Mouse (Mus musculus): ENCODE measurements at regions not wholly inside any gene's neighbourhood (a gene's known extent, or its start where the extent isn't known, plus 50 kb on each side); places are given as distances from the start of the nearest gene placed in this dataset.

- DNase-seq (ENCODE audit: extremely low spot score in 1 of 2, low spot score in 1 of 2) = no peak
Observed at GRCm38 (mm10) chr19:30289721-30290120, 57.0 kb downstream of the Mbl2 start.

- DNase-seq (ENCODE audit: extremely low spot score in 1 of 2, low spot score in 1 of 2) = peak; percentile 19 to 59
Observed at GRCm38 (mm10) chr19:30295263-30295704, 62.5 kb downstream of the Mbl2 start.

- DNase-seq (ENCODE audit: extremely low spot score in 1 of 2, low spot score in 1 of 2) = no peak
Observed at GRCm38 (mm10) chr19:30296024-30296423, 63.3 kb downstream of the Mbl2 start.

GRCm38 (mm10) chr19:30299536-30299935 is 66.8 kb downstream of the Mbl2 start:
- no peak for DNase-seq (ENCODE audit: extremely low spot score in 1 of 2, low spot score in 1 of 2)

- no peak for DNase-seq (ENCODE audit: extremely low spot score in 1 of 2, low spot score in 1 of 2)
Observed at GRCm38 (mm10) chr19:30302281-30302680, 69.5 kb downstream of the Mbl2 start.

- DNase-seq (ENCODE audit: extremely low spot score in 1 of 2, low spot score in 1 of 2) = peak in 1 of 2 experiments; percentile 12
Observed at GRCm38 (mm10) chr19:30306379-30306778, 73.6 kb downstream of the Mbl2 start.

- no peak for DNase-seq (ENCODE audit: extremely low spot score in 1 of 2, low spot score in 1 of 2)
Observed at GRCm38 (mm10) chr19:30306919-30307318, 74.2 kb downstream of the Mbl2 start.

- no peak for DNase-seq (ENCODE audit: extremely low spot score in 1 of 2, low spot score in 1 of 2)
Observed at GRCm38 (mm10) chr19:30317314-30317713, 84.6 kb downstream of the Mbl2 start.

GRCm38 (mm10) chr19:30327693-30328092 is 95.0 kb downstream of the Mbl2 start:
- DNase-seq (ENCODE audit: extremely low spot score in 1 of 2, low spot score in 1 of 2) = no peak

GRCm38 (mm10) chr19:30328886-30329285 is 96.1 kb downstream of the Mbl2 start:
- no peak for DNase-seq (ENCODE audit: extremely low spot score in 1 of 2, low spot score in 1 of 2)

- DNase-seq (ENCODE audit: extremely low spot score in 1 of 2, low spot score in 1 of 2) = no peak
Observed at GRCm38 (mm10) chr19:30330792-30331191, 98.0 kb downstream of the Mbl2 start.

GRCm38 (mm10) chr19:30331850-30332249 is 99.1 kb downstream of the Mbl2 start:
- no peak for DNase-seq (ENCODE audit: extremely low spot score in 1 of 2, low spot score in 1 of 2)

GRCm38 (mm10) chr19:30344401-30344800 is 111.7 kb downstream of the Mbl2 start:
- no peak for DNase-seq (ENCODE audit: extremely low spot score in 1 of 2, low spot score in 1 of 2)

- DNase-seq (ENCODE audit: extremely low spot score in 1 of 2, low spot score in 1 of 2) = no peak
Observed at GRCm38 (mm10) chr19:30348924-30349323, 116.2 kb downstream of the Mbl2 start.

GRCm38 (mm10) chr19:30354981-30355380 is 122.2 kb downstream of the Mbl2 start:
- no peak for DNase-seq (ENCODE audit: extremely low spot score in 1 of 2, low spot score in 1 of 2)

- no peak for DNase-seq (ENCODE audit: extremely low spot score in 1 of 2, low spot score in 1 of 2)
Observed at GRCm38 (mm10) chr19:30358961-30359360, 126.2 kb downstream of the Mbl2 start.

GRCm38 (mm10) chr19:30371901-30372300 is 139.2 kb downstream of the Mbl2 start:
- DNase-seq (ENCODE audit: extremely low spot score in 1 of 2, low spot score in 1 of 2) = no peak

GRCm38 (mm10) chr19:30379767-30380166 is 147.0 kb downstream of the Mbl2 start:
- no peak for DNase-seq (ENCODE audit: extremely low spot score in 1 of 2, low spot score in 1 of 2)

- DNase-seq (ENCODE audit: extremely low spot score in 1 of 2, low spot score in 1 of 2) = no peak
Observed at GRCm38 (mm10) chr19:30380515-30381206, 147.9 kb downstream of the Mbl2 start.

- DNase-seq (ENCODE audit: extremely low spot score in 1 of 2, low spot score in 1 of 2) = no peak
Observed at GRCm38 (mm10) chr19:30393791-30394190, 155.7 kb downstream of the Dkk1 start.

GRCm38 (mm10) chr19:30406943-30407342 is 142.5 kb downstream of the Dkk1 start:
- no peak for DNase-seq (ENCODE audit: extremely low spot score in 1 of 2, low spot score in 1 of 2)

GRCm38 (mm10) chr19:30419556-30420280 is 129.7 kb downstream of the Dkk1 start:
- DNase-seq (ENCODE audit: extremely low spot score in 1 of 2, low spot score in 1 of 2) = no peak
